Mouse (Mus musculus): ENCODE measurements around the gene Ptx3.
"Not testable (repeated sequence)": the region's sequence is repeated elsewhere in the genome, so short reads cannot be mapped to it uniquely, and the experiment has no call there.

Ptx3 gene

DNA sequence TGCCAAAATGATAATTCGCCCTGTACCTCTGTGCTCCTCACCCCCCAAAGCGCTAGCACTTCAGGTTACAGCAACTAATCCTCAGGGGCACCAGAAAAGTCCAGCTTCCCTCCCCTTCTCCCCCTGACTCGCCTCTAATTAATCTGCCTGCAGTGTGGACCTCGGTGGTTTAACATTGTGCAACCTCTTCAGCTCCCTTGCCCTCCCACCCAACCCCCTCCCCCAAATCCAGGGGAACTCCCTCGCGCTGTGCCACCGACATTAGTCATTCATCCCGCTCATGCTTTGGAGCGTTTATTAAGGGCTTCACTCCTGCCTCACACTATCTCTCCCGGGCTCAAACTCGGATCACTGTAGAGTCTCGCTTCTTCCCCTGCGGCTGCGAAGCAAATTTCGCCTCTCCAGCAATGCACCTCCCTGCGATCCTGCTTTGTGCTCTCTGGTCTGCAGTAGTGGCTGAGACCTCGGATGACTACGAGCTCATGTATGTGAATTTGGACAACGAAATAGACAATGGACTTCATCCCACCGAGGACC is at the start of gene Ptx3:
Ptx3 (plus strand) TSS at position 256 of the 537 bp plus-strand sequence.
- in situ Hi-C loops (cut with MboI; ENCODE audit: low sequenced_read_pairs) = no loop called here

DNA sequence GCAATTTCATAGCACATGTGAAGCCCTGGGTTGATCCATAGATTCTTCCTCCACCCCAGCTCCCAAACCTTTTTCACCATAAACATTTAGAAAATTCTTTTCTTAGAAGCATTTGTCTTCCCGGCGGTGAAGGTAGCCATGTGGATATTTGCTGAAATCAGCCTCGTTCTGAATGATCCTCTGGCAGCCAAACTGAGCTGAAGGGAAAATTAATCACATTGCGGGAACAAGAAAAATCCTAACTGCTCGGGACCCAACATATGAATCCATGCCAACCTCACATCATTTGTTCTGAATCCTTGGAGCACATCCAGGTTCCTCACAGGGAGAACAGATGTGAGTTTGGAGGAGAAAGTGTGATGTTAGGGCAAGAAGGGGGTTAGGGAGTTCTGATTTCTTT is 46.8 kb upstream of the Ptx3 start:
- in situ Hi-C loops (cut with MboI; ENCODE audit: low sequenced_read_pairs) = no loop called here

DNA sequence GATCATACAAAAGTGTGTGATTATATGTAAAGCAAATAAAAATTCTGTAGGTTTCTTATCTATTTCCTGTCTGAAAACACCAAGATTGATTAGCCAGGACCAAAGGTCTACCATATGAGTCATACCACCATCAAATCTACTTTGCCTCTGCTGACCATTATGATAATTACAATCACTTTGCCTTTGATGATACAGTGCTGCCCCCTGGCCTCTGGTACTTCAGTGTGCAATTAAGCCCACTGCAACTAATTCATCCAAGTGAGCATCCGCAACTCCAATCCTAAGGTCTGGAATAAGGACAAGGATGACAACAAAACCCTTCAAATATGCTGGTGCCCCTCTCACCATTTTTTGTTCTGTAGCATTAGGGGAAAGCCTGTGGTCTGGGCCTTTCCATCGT is 40.1 kb upstream of the Ptx3 start:
- in situ Hi-C loops (cut with MboI; ENCODE audit: low sequenced_read_pairs) = no loop called here

DNA sequence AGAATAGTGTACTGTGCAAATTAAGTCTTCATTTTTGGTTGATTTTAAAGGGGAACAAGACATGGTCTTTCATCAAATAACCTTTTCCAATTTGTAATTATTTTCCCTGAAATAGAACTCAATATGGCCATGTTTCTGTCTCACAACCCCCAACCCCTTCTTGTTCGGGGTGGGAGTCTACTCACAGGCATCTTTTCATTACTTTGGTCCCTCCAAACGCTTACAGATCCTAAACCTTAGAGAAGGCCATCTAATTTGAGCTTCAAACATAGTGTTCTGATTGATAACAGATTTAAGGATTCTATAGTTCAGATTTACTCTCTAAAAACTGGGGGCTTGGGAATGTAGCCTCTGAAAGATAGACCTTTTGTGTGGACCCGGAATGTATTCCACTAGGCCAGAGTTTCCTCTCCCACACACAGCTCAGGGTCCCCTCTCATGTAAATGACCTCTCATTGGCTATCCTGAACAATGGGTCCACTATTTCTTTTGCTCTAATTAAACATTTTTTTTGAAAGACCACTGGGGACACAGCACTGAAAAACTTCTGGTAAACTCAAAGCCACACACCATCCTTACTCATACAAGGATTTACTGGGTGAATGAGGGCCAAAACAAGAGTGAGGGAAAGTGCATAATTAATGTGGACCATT is 25.7 kb upstream of the Ptx3 start:
- in situ Hi-C loops (cut with MboI; ENCODE audit: low sequenced_read_pairs) = no loop called here

DNA sequence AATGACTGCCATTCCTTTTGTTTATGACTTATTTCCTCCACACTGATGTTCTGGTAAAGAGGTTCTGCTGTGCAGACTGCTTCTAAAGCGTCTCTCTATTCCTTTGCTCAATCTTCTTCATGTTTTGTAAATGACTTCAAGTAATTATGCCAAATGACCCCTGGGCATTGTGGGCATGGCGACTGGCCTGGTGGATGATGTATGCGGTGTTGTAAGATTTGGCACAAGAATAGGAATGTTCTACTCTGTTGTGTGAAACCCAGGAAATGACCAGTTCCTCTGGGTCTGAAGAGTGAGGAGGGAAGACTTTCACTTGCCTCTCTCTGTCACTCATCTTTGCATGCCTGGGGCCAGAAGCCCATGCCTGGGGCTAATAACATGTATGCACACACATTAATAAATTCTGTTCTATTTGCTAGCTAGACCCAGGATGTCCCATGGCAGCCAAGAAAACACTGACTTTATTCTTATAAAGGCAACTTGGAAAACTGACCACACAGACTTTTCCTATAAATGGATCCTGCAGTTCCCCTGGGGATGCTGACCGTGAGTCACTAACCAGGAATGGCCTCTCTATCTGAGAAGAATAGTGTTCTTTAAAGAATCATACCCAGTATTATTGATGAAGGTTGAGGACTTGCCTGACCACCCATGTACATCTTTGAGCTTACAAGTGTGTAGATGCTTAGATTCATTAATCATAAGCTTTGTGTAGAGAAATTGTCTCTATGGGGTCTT is 10.7 kb upstream of the Ptx3 start:
- in situ Hi-C loops (cut with MboI; ENCODE audit: low sequenced_read_pairs) = no loop called here

- in situ Hi-C loops (cut with MboI; ENCODE audit: low sequenced_read_pairs) = no loop called here
Measured at GRCm38 (mm10) chr3:66213524-66213923, 6.2 kb upstream of the Ptx3 start.

DNA sequence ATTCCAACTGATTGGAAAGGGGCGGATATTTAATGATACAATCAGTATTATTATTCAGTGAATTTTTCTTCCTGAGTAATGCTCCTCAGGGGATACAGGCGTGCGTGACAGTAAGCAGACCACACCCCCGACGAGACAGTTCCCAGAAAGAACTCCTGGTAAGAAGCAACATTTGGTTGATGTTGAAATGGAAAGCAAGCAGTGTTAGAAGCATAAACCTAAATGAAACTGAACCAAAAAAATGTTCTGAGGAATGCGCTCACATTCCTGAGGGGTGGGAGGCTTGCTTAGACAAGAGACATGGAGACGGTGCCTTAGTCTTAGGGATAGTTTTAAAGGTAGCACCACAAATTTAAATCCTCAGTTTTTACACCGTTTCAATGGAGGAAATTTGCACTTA is 4.0 kb upstream of the Ptx3 start:
- in situ Hi-C loops (cut with MboI; ENCODE audit: low sequenced_read_pairs) = no loop called here

GRCm38 (mm10) chr3:66220554-66221242 is 988 bp downstream of the Ptx3 start:
- in situ Hi-C loops (cut with MboI; ENCODE audit: low sequenced_read_pairs) = no loop called here

DNA sequence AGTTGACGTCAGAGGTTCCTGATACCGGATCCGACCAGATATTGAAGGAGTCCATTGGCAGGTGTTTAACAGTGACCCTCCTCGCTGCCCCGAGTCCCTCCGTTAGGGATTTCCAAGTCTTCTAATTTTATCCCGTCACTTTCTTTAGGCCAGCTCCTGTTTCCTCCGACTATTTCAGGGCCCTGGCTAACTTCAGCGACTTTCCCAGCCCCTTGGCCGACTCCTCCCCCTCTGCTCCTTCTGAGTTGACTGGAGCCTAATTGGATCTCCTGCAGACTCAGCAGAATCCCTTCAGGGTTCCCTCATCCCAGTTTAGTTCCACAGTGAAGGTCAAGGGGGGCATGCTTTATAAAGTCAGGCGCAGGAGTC is 1.5 kb downstream of the Ptx3 start:
- in situ Hi-C loops (cut with MboI; ENCODE audit: low sequenced_read_pairs) = no loop called here

DNA sequence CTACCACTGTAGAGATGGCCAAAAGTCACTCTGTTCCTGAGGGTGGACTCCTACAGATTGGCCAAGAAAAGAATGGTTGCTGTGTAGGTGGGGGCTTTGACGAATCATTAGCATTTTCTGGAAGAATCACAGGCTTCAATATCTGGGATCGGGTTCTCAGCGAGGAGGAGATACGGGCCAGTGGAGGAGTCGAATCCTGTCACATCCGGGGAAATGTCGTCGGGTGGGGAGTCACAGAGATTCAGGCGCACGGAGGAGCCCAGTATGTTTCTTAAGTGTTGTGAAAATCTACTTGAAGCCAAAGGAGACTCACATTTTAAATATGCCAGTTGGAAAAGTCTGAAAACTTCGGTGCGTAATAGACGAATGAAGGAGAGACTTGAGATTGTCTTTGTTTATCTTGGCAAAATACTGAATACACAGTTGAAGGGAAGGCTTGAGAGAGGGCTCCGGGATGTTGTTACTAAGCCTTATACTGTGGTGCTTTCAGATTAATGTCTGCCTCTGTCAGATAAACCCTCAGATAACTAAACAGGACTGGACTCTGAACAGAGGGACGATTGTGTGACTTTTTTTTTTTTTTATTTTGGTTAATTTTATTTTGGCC is 5.3 kb downstream of the Ptx3 start:
- in situ Hi-C loops (cut with MboI; ENCODE audit: low sequenced_read_pairs) = no loop called here

DNA sequence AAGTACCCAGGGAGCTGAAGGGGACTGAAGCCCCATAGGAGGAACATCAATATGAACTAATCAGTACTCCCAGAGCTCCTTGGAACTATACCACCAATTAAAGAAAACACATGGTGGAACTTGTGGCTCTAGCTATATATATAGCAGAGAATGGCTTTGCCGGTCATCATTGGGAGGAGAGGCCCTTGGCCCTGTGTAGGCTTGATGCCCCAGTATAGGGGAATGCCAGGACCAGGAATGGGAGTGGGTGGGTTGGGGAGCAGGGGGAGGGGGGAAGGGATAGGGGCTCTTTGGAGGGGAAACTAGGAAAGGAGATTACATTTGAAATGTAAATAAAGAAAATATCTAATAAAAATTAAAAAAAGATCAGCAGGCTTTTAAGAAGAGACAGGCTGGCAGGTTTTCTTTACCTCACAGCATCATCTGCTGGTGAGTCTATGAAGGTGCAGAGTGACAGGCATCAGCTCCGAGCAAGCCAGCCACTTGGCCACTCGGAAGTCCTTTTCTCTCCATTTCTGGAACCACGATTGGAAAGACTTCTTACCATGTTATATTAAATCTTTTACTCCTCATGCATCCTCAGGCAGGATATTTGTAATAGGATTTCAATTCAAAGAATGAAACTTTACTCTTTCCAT is 16.6 kb downstream of the Ptx3 start:
- in situ Hi-C loops (cut with MboI; ENCODE audit: low sequenced_read_pairs) = not testable (repeated sequence)

- in situ Hi-C loops (cut with MboI; ENCODE audit: low sequenced_read_pairs) = no loop called here
Measured at GRCm38 (mm10) chr3:66240476-66240875, 20.8 kb downstream of the Ptx3 start.

GRCm38 (mm10) chr3:66251842-66252241 is 32.1 kb downstream of the Ptx3 start:
- in situ Hi-C loops (cut with MboI; ENCODE audit: low sequenced_read_pairs) = no loop called here

GRCm38 (mm10) chr3:66254504-66255105 is 34.9 kb downstream of the Ptx3 start:
- in situ Hi-C loops (cut with MboI; ENCODE audit: low sequenced_read_pairs) = no loop called here

GRCm38 (mm10) chr3:66262319-66262718 is 42.6 kb downstream of the Ptx3 start:
- in situ Hi-C loops (cut with MboI; ENCODE audit: low sequenced_read_pairs) = no loop called here

GRCm38 (mm10) chr3:66263270-66263669 is 43.6 kb downstream of the Ptx3 start:
- in situ Hi-C loops (cut with MboI; ENCODE audit: low sequenced_read_pairs) = no loop called here

All from CH12F3 (cell line).